Mouse (Mus musculus): ENCODE data around the gene Rabgap1. TPM values are rescaled to one million over a fixed set of nuclear protein-coding genes. Genes with fewer than 3 reads are reported as not detected.
"Not testable (repeated sequence)": the region's sequence is repeated elsewhere in the genome, so short reads cannot be mapped to it uniquely, and the experiment has no call there.

Gene Rabgap1
- total RNA-seq, 2 experiments from 2014 or later: 88.7 to 93.0 TPM

DNA sequence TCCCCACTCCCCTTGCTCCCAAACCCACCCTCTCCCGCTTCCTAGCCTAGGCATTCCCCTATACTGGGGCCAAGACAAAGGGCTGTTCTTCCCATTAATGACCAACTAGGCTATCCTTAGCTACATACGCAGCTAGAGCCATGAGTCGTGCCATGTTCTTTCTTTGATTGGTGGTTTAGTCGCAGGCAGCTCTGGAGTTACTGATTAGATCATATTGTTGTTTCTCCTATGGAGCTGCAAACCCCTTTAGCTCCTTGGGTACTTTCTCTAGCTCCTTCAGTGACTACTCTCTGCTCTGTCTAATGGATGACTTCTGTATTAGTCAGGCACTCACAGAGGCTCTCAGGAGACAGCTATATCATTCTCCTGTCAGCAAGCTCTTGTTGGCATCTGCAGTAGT is 54.2 kb downstream of the Rabgap1 start:
- DNase-seq (ENCODE audit: extremely low spot score in 1 of 2, low spot score in 2 of 2): no peak
- intact Hi-C loops (cut with DNase I): no loop called here

DNA sequence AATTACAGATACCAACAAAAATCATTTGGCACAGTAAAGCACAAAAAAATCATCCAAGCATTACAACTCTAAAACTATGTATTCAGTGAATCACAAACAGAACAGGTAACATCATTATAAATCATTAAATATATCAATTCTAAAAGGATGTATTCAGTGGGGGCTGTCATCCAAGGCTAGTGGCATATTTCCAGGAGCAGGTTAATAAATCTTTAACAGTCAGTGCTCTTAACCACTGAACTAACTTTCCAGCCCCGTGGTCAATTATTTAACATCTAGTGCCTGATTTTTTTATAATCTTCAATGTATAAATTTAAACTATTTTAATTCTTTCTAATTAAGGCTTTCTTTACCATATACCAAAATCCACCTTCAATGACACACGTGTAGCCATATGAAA is 62.8 kb downstream of the Rabgap1 start:
- intact Hi-C loops (cut with DNase I); DNase-seq (ENCODE audit: extremely low spot score in 1 of 2, low spot score in 2 of 2): not testable (repeated sequence)

DNA sequence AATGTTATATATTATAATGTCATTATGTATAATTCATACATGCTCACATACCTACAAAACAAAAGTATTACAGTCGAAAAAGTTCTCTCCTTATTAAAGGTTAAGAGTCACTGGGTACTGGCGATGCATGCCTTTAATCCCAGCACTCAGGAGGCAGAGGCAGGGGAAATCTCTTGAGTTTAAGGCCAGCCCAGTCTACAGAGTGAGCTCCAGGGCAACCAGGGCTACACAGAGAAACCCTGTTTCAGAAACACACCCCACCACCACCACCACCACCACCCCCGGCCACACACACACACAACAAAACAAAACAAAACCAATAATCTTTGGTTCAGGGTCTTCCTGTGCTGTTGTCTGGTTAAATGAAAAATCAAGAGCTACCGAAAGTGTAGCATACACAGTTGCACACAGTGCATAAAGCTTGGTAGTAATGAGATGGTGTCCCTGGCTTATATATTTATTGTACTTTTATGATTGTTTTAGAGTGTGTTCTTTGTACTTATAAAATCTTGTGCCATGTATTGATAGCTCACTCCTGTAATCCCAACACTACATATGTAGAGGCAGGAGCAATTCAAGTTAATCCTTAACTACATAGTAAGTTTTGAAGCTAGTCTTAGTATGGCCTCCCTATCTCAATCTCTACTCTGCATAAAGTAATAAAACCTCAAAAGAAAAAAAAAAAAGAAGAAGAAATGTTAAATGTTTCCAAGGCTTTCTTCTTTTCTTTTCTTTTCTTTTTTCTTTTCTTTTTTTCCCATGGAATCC is 68.2 kb downstream of the Rabgap1 start:
- intact Hi-C loops (cut with DNase I): no loop called here
- no peak for DNase-seq (ENCODE audit: extremely low spot score in 1 of 2, low spot score in 2 of 2)

DNA sequence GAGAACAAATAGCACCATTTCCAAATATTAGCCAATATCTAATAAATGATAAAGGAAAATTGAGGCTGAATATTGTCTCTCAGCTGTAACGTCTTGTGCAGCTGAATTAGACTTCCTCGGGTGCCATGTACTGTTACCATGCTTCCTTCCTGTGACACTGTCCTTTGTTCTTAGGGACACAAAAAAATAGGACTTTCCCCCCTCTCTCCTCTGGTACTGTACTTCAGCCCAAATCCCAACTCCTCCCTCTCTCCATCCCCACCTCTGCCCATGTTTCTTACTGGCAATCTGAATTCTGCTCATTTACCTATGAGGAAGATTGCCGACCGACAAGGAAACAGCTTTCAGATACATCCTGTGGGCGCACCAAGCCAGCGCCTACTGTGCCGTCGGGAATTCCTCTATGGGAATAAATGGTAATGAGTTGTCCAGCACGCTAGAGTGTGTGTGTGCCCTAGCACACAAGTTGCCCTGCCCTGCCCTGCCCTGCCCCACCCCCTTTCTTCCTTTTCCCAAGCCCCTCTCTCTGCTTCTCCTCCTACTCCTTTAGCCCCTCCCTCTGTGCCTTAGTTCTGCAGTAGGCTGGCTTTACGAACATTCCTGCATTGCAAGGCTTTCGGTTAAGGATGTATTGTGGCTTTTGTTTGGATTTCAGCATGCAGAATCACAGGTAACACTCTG is 73.1 kb downstream of the Rabgap1 start, which contains the start of gene Gpr21:
Gene Gpr21 (plus strand): TSS at position 303 of the 681 bp plus-strand sequence.
- DNase-seq (ENCODE audit: extremely low spot score in 1 of 2, low spot score in 2 of 2): peak in 1 of 2 experiments; percentile 20
- intact Hi-C loops (cut with DNase I): loop anchor here (5.0 kb wide), 1 partner anchor 256 kb away; no protein-coding TSS in a partner anchor

DNA sequence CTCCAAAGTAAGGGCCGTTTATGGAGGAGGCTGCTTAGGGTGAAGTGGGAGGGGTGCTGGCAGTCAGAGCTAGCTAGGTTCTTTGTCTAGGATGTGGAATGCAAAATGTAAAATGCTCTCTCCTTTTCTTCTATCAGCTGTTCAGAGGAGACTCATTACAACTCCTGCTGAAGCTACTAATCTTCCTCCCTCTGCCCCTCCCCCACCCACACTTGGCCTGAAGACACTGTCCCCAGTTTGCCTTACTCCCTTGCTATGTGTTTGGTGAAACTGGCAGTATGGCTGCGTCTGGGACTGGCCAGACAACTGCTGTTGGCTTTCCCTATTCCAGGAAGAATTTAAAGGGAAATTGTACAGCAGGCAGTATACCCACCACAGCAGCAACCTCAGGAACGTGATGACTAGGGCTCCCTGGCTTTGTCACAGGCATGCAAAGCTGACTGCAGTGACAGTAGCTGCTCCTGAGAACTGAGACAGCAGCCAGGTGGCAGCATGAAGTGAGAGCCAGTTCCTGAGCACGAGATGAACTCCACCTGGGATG is 73.9 kb downstream of the Rabgap1 start:
- DNase-seq (ENCODE audit: extremely low spot score in 1 of 2, low spot score in 2 of 2): peak in 1 of 2 experiments; percentile 33
- intact Hi-C loops (cut with DNase I): loop anchor here (5.0 kb wide), 1 partner anchor 255 kb away; no protein-coding TSS in a partner anchor

DNA sequence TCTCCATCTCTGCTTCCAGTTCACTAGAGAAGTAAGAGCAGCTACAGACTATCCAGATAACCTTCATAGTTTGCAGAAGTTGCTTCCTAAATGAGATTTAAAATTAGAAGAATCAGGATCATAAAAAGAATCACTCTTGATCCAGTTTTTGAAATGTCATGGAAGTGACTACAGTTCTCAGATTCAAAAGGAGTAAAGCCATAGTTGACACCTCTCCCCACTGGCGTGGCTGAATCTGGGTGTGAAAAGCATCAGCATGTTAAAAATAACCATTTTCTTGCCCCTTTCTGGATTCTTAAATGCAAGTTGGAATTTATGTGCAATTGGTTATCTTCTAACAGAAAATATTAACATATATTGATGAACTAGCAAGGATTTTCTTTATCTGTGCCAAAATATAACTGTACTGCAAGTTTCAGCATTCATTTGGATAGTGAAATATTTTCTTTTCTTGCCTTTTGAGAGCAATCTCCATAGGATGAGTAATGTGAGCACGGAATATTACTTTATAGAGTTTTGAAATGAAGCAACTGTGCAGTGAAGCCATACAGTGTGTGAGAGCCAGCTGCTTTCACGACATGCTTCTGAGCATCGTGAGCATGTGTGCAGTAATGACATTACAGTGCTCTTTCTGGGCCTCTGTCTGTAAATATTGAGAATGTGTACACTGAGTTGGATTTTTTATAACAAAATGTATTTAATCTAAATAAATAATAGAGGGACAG is 75.6 kb downstream of the Rabgap1 start:
- intact Hi-C loops (cut with DNase I): loop anchor here (5.0 kb wide), 1 partner anchor 254 kb away; no protein-coding TSS in a partner anchor
- DNase-seq (ENCODE audit: extremely low spot score in 1 of 2, low spot score in 2 of 2): no peak

DNA sequence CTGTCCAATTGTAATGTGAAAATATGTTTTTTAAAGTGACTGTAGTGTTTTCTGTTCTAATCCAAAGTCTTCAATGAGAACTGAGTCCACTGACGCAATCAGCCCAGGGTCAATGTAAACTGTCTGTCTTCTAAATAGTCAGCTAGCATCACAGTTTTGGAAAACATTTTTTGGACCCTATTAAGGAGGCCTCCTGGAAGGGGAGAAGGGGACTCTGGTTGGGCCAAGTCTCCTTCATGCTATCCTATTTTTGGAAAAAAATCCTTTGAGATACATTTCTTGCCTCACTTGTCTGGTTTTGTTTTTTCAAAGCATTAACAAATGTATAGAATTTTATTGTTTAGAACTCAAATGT is 76.2 kb downstream of the Rabgap1 start:
- DNase-seq (ENCODE audit: extremely low spot score in 1 of 2, low spot score in 2 of 2): no peak
- intact Hi-C loops (cut with DNase I): loop anchor here (5.0 kb wide), 1 partner anchor 253 kb away; no protein-coding TSS in a partner anchor

DNA sequence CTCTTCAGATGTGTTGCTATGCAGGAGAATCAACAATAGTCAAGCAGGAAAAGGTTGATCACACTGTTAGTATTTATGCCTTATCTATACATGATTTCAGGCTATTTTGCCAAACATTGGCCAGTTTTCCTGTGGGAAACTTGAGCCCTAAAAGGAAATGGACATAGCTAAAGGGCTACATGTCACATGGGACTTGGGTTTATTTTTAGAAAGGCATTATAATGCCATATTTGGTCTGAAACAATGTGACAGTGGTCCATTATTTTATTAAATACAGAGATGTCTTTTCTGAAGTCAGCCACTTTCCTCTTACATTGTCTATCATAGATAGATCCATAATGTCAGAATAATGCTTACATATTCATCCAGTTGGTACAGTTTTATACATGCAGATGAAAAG is 84.5 kb downstream of the Rabgap1 start:
- no peak for DNase-seq (ENCODE audit: extremely low spot score in 1 of 2, low spot score in 2 of 2)
- intact Hi-C loops (cut with DNase I): no loop called here

DNA sequence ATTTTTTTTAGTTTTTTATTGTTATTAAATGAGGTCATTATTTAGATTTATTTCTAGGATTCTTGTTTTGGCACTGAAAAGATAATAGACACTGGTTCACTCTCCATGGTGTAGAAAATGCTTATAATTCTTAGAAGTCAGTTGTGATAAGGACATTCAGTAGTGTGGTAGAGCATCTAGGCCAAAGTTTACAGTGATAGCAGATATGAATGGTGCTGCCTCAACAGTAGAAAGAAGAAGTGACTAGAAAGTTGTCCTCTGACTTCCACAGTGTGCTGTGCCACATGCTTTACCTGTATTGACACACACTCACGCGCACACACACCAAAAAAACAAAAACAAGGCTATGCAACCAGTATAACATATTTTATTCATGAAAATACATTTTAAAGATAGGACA is 86.3 kb downstream of the Rabgap1 start:
- DNase-seq (ENCODE audit: extremely low spot score in 1 of 2, low spot score in 2 of 2): no peak
- intact Hi-C loops (cut with DNase I): no loop called here

DNA sequence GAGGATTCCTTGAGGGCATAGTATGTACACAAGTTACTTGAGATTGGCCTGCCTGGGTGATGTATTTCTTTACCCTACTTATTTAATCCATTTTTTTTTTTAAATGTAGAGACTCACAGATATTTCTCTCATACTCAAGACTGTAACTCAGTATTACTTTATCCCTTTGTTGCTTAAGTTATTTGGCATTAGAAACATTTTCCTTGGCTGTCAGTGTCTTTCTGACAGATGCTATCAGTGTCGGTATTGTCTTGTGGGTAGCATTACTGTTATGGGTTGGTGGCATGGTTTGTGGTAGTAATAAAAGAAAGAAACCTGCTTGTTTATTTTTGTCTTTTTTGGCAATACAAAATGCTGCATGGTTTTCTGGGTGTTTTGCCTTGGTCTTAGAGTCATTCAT is 87.7 kb downstream of the Rabgap1 start:
- DNase-seq (ENCODE audit: extremely low spot score in 1 of 2, low spot score in 2 of 2): no peak

DNA sequence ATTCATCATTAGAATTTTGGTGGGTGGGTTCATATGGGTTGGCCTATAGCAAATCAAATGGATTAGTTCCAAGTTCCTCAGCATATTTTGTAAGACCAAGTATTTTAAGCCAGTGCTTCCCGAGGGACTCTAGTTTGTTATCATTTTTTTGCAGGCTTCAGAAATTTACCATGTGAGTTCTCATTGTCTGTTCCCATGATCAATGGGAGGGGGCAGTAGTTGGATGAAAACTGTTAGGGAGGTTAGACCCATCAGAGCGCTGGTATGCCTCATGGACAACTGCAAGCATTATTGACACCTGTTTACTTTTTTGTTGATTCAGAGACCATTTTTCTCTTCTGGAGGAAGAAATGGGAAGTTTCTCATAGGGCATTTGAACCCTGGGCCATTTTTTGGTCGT is 88.6 kb downstream of the Rabgap1 start:
- intact Hi-C loops (cut with DNase I): no loop called here
- DNase-seq (ENCODE audit: extremely low spot score in 1 of 2, low spot score in 2 of 2): no peak

More for the DNA sequence above, 87.7 kb downstream of the Rabgap1 start:
- intact Hi-C loops (cut with DNase I): no loop called here

DNA sequence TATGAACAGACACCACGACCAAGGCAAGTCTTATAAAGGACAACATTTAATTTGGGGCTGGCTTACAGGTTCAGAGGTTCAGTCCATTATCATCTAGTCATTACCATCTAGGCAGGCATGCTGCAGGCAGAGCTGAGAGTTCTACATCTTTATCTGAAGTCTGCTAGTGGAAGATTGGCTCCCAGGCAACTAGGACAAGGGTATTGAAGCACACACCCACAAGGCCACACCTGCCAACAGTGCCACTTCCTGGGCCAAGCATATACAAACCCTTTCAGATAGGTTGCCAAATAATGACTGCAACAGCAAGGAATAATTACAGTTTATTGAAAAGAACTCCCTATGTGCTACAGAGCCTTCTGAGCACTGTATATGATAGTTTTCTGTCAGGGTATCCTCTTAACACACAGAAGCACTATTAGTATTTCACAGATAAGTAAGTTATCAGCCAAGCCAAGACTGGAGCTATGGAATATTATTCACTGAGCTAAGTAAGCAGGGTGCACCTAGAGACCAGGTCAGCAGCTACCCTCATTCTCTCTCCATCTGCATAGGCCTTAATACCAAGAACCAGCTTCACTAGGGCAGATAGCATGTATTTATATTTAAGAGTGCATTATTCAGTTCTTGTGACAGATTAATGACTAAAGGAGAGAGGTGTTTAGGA is 106.4 kb downstream of the Rabgap1 start:
- intact Hi-C loops (cut with DNase I): no loop called here

DNA sequence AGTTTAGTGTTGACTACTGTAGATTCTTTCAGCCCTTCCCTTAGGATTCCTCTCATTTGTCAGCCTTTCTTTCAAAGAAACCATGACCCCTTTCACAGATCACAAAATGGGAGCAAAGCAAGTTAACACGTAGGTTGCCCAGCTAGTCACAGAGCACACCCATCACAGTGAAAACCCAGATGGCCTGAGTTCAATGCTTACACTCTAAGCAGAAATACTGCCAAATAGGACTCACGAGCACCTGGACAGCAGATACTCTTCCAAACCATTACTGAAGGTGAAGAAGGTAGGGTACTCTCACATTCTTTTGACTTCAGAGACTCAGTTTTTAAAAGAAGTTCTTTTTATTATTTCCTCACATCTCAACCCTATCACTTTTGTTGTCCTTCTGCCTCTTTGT is 113.3 kb downstream of the Rabgap1 start:
- DNase-seq (ENCODE audit: extremely low spot score in 1 of 2, low spot score in 2 of 2): no peak
- intact Hi-C loops (cut with DNase I): no loop called here

More for the DNA sequence above, 106.4 kb downstream of the Rabgap1 start:
- no peak for DNase-seq (ENCODE audit: extremely low spot score in 1 of 2, low spot score in 2 of 2)

DNA sequence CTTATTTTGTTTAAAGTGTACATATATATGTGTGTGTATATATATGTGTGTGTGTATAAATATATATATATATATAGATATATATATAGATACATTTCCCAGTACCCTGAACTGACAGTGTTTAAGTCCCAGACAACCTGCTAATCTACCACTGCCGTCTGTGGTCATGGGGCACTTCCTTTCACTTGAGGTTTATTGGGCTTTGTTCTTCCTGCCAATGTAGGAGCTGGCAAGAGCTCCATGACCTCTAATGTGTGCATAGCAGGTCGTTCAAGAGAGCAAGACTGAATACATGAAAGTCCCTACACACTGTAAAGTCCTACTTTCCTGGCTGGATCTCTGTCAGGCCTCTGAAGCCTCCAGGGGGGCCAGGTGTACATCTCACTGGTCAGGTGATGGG is 122.5 kb downstream of the Rabgap1 start:
- intact Hi-C loops (cut with DNase I): no loop called here
- DNase-seq (ENCODE audit: extremely low spot score in 1 of 2, low spot score in 2 of 2): no peak

DNA sequence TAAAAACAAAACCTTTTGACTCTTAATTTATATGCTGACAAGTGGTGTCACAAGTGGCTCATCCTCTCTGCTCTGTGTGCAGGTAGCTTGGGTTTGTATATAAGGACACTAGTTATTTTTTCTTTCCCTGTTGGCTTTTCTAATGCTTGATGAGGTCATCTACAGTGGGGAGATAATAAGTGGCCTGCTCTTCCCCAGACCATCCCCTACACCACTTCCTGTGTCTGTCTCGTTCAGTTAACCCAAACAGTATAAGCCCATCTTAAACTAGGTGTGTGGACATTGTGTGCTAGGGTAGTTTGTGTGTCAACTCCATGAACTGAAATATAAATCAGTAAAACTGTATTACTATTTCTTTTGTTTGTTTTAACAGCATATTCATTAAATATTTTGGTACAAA is 123.0 kb downstream of the Rabgap1 start:
- intact Hi-C loops (cut with DNase I): no loop called here
- no peak for DNase-seq (ENCODE audit: extremely low spot score in 1 of 2, low spot score in 2 of 2)

DNA sequence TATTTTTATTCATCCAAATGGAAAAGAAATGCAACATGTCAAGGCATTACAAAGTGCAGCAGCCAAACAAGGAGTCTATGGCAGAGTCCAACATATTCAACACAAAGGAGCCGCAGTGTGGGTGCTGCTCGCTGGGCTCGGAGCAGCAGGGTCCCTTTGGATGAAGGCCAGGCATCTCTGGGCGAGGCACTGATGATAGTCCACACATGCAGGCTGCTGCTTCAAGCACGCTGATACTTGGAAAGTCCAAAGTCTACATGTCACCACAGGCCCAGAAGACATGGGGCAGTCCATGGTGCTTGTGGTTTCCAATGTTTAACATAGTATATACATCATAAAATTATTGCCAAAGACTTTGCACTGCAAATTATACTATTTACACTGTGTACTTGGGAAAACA is 126.8 kb downstream of the Rabgap1 start:
- intact Hi-C loops (cut with DNase I): loop anchor here (10.0 kb wide), 1 partner anchor 205 kb away; the partner anchor contains the start of gene Crb2
- peak in 1 of 2 experiments; percentile 43 for DNase-seq (ENCODE audit: extremely low spot score in 1 of 2, low spot score in 2 of 2)

DNA sequence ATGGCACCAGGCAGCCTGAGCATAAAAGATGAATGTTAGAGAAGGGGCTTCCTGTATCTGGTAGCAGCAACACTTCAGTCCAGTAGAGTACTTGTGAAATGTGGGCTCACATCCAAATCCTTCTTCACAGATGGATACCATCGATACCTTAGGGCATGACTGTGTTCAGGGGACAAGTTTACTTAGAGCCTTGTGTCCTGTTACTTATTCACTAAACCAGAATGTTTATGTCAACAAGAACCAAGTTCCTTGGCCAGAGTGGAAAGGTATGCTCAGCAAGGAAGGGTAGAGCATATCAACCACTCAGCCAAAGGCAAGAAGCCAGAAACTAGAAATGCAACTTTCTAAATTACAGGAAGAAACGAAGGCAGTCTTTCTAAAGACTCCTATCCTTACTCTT is 127.6 kb downstream of the Rabgap1 start:
- no peak for DNase-seq (ENCODE audit: extremely low spot score in 1 of 2, low spot score in 2 of 2)
- intact Hi-C loops (cut with DNase I): loop anchor here (10.0 kb wide), 1 partner anchor 204 kb away; the partner anchor contains the start of gene Crb2

DNA sequence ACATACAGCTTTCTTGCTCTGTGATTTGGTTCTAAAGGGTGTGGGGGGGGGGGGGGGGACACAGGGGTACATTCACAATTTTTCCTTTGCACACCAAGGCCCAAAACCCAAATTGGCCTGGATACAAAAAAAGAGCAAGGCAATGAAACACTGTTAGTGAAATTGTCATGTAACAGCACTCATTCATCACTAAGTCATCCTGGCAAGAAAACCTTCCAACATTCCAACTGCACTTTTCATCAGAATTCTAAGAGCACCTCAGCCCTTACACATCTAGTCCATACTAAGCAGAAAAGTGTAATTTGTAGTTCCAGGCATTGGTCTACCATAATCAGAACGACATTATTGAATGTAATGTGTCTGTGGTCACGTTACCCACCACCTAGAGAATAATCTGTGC is 129.1 kb downstream of the Rabgap1 start:
- DNase-seq (ENCODE audit: extremely low spot score in 1 of 2, low spot score in 2 of 2): no peak
- intact Hi-C loops (cut with DNase I): loop anchor here (10.0 kb wide), 1 partner anchor 203 kb away; the partner anchor contains the start of gene Crb2

Data from left cerebral cortex, postnatal 10 days (tissue).